Mouse (Mus musculus) kidney, embryonic 14.5 days (tissue): ENCODE data around the gene Ano6. TPM values are rescaled to one million over a fixed set of nuclear protein-coding genes. Genes with fewer than 3 reads are reported as not detected.

Source experiments
- ATAC-seq: fragments of 200-750 bp; cut with Nextera tagmentation; 2 replicates; pipeline ENCODE4 v1.8.0; 2017; ENCODE audit warnings: moderate number of reproducible peaks, mild to moderate bottlenecking, moderate TSS enrichment, moderate library complexity; ENCODE audit not compliant: low FRiP score, low TSS enrichment
- H3K27ac ChIP-seq: fragments of 300-500 bp; sonication (generic); 2 replicates; pipeline ENCODE4 v1.5.1; 2014; ENCODE audit warnings: low read depth, mild to moderate bottlenecking, low read length, moderate library complexity, mixed read lengths
- H3K27me3 ChIP-seq: fragments of 300-500 bp; sonication (generic); 2 replicates; pipeline ENCODE4 v1.6.1; 2014; ENCODE audit warnings: mild to moderate bottlenecking, low read length; ENCODE audit not compliant: control insufficient read depth, insufficient read depth
- H3K36me3 ChIP-seq: fragments of 300-500 bp; sonication (generic); 2 replicates; pipeline ENCODE4 v1.6.1; 2014; ENCODE audit warnings: low read length, mixed read lengths; ENCODE audit not compliant: control insufficient read depth, insufficient read depth
- H3K4me1 ChIP-seq: fragments of 300-500 bp; sonication (generic); 2 replicates; pipeline ENCODE4 v1.6.1; 2014; ENCODE audit warnings: low read length, mixed read lengths; ENCODE audit not compliant: control insufficient read depth, insufficient read depth
- H3K4me2 ChIP-seq: fragments of 300-500 bp; sonication (generic); replicated peaks from 2 replicates; pipeline ENCODE4 v1.6.1; 2014; ENCODE audit warnings: low read depth, mild to moderate bottlenecking, low read length
- H3K4me3 ChIP-seq: fragments of 300-500 bp; sonication (generic); 2 replicates; pipeline ENCODE4 v1.5.1; 2014; ENCODE audit warnings: mild to moderate bottlenecking, low read length
- H3K9ac ChIP-seq: fragments of 300-500 bp; sonication (generic); 2 replicates; pipeline ENCODE4 v1.6.1; 2014; ENCODE audit warnings: low read depth, mild to moderate bottlenecking, low read length, moderate library complexity
- H3K9me3 ChIP-seq: fragments of 300-500 bp; sonication (generic); 2 replicates; pipeline ENCODE4 v1.6.1; 2016; ENCODE audit warnings: low read length; ENCODE audit not compliant: control insufficient read depth
- WGBS: fragments of 180-500 bp; shearing (Covaris S2); extraction: QIAGEN DNeasy Blood & Tissue Kit; methylation state at CpG from one replicate; pipeline ENCODE4 v1.1.7; 2014; 5-methylcytosine and 5-hydroxymethylcytosine counted together
- polyA plus RNA-seq: library from polyadenylated mRNA; unstranded; fragments of >200 nt; fragmentation: Nextera tagmentation; extraction: Ambion mirVana; gene quantifications from 2 replicates; pipeline ENCODE4 v1.2.1, GENCODE M21; 2014

Gene Ano6
- polyA plus RNA-seq, 1 experiment from 2014 or later, result 54.3 TPM

DNA sequence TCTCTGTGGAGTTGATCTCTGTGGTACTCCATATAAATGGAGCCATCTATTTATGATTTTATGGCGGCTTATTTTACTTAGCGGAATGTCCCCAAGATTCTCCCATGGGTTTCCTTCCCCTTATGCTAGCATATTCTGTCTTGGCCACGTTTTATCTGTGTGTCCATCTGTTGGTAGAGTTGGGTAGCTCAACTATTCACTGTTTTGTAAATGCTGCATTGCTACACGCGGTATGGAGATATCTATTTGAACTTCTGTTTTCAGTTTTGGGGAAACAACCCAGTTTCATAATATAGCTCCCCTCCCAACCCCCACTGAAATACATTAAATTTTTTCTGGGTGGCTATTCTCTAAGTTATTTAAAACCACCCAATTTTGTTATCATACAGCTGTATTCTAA is 59.9 kb downstream of the Ano6 start:
- no peak overlapping the region for H3K4me2 ChIP-seq
- H3K36me3 ChIP-seq, result no peaks in the 10 kb centered on the region
- H3K4me1 ChIP-seq, result peaks cover 21% of the 10 kb centered on the region
- H3K27ac ChIP-seq, result no peak overlapping the region
- no peaks in the 10 kb centered on the region for H3K27me3 ChIP-seq
- WGBS, result 93% methylated on average over 5 of the region's 5 CpGs
- ATAC-seq, result no peak
- 0 out of 2 replicates have a peak, but pooled peaks cover 3% of the 10 kb centered on the region for H3K9me3 ChIP-seq
- no peak overlapping the region for H3K9ac ChIP-seq
- H3K4me3 ChIP-seq, result no peak overlapping the region

DNA sequence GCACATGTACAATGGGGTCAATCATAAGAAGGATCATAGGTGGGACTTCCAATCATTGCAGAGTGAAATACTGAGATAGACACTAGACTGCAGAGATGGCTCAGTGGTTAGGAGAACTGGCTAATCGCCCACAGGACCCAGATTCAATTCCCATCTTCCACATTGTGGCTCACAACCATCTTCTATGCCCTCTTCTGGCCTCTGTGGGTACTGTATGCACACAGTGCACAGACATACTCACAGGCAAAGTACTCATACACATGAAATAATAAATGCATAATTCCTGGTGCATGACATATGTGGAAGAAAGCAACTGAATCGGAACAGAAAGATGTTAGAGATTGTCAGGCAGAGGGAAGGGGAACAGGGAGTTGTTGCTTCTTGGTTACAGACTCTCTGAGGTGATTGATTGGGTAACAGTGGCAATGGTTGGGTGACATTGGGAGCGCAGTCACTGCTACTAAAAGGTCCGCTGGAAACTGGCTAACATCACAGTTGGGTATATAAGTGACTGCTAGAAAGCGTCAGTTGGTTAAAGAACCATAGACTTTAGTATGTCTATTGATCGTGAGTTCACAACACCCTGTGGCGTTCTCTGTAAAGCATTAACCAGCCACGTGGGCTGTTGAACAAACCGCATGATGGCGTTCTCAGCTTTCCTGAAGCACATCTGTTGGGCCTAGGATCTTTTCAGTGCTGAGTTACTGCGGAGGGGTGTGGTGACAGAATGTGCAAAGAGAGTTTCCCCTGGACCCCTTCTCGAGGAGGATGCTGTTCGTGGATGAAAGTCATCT is 64.6 kb downstream of the Ano6 start:
- Histone ChIP-seq H3K4me3 (no peak overlapping the region), H3K9ac (no peak overlapping the region), H3K4me1 (0 out of 2 replicates have a peak, but pooled peaks cover 14% of the 10 kb centered on the region), H3K27ac (no peak overlapping the region), H3K4me2 (no peak overlapping the region), H3K9me3 (0 out of 2 replicates have a peak, but pooled peaks cover 3% of the 10 kb centered on the region), H3K27me3 (no peaks in the 10 kb centered on the region), H3K36me3 (no peaks in the 10 kb centered on the region)
- ATAC-seq, result 0 out of 2 replicates have a peak, but pooled peaks have one; percentile 12
- 78% methylated on average over 13 of the region's 13 CpGs for WGBS

DNA sequence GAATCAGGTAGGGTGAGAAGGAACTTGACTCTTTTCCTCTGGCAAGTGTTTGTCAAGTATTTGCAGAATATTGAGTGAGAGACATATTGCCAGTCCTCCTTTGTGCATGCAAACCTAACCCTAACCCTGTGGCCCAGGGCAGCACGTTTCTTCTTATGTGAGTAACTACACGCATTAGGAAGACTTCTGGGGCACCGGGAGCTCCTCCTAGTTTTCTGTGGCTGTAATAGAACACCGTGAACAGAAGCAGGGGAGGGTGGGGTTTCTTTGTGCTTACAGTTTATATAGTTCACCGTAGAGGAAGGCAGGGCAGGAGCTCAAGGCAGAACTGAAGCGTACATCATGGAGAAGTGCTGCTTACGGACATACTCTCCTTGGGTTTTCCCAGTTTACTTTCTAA is 65.3 kb downstream of the Ano6 start:
- H3K27ac ChIP-seq, result no peak overlapping the region; the same call in 1 of the 2 replicates
- no peak for ATAC-seq
- no peak overlapping the region for H3K4me3 ChIP-seq
- no peak overlapping the region for H3K4me2 ChIP-seq
- H3K27me3 ChIP-seq, result no peaks in the 10 kb centered on the region
- H3K9me3 ChIP-seq, result 0 out of 2 replicates have a peak, but pooled peaks cover 3% of the 10 kb centered on the region
- no peak overlapping the region for H3K9ac ChIP-seq
- H3K36me3 ChIP-seq, result no peaks in the 10 kb centered on the region
- 0 out of 2 replicates have a peak, but pooled peaks cover 14% of the 10 kb centered on the region for H3K4me1 ChIP-seq
- 27% methylated on average over 7 of the region's 7 CpGs for WGBS

DNA sequence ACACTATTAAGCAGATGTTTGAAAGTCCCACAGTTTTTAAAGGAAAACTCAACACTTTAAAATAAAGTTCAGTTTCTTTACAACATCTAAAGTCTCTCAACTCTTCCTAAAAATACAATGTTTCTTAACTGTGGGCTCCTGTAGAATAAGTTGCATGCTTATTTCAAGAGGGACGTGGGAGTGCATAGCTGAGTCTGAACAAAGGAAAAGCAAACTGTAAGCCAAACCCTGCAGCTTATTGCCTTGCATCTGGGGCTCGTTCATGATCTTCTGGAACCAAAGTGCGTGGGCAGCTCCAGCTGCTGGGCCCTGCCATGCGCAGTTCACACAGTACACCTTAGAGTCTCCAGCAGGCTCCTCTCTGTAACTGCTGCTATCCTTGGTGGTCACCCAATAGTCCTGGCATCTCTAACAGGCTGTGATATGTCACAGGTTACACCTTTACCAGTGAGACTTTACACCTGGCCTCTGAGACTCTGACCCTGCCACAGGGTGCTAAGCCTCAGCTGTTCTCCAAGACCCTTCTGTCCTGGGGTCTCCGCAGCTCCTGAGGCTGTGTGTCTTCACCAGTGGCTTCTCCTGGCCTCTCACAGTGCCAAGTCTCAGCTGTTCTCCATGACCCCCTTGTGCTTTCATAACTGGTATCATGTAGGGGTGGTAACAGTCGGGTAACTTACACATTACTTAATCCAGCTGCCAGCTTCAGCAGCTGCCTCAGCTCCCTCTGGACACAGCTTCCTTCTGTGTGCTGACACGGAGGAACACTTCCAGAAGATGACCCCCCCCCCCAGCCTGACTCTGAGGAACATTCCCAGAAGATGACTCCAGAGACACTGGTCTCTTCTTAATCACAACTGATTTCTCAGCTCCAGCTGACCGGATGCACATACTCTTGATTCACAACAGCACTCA is 66.3 kb downstream of the Ano6 start:
- peak; percentile 55; the same call in 1 of the 2 replicates for ATAC-seq
- Histone ChIP-seq H3K27me3 (no peaks in the 10 kb centered on the region), H3K9ac (no peak overlapping the region), H3K9me3 (0 out of 2 replicates have a peak, but pooled peaks cover 3% of the 10 kb centered on the region), H3K27ac (peak overlapping the region; percentile 37; the same call in 1 of the 2 replicates), H3K36me3 (no peaks in the 10 kb centered on the region), H3K4me2 (no peak overlapping the region), H3K4me3 (no peak overlapping the region), H3K4me1 (0 out of 2 replicates have a peak, but pooled peaks cover 14% of the 10 kb centered on the region)
- WGBS, result 54% methylated on average over 8 of the region's 8 CpGs

DNA sequence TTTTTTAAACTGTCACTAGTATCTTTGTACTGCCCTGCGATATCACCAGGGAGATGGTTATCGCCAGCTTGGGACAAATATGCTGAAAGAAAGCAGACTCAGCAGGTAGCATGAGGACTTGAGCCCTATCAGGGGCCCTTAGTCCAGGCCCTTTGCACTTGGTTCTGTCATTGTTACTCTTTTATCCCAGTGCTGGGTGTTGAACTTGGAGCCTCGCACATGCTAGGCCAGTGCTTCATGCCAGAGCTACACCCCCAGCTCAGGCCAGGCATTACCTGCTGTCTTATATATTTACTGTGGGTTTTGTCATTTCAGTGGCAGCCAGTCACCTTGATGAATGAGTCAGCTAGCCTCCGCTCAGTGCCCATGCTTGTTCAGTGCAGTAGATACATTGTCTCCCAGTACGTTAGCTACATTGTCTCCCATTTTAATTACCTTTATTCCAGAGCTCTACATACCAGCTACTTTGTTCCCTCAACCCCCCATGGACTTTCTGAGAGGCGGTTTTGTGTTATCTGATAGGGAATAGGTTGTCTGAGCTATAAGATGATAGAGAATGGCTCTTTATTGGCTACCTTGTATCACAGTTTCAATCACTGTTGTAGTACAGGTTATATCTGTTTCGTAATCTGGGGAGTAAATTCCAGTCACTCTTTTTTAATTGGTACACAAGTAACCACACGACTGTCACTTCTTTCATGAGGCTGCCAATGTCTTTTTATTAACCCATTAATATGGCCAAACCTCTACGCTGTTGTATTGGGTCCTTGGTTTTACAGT is 68.4 kb downstream of the Ano6 start:
- Histone ChIP-seq H3K27ac (no peak overlapping the region), H3K9ac (no peak overlapping the region), H3K36me3 (no peaks in the 10 kb centered on the region), H3K27me3 (no peaks in the 10 kb centered on the region), H3K9me3 (0 out of 2 replicates have a peak, but pooled peaks cover 3% of the 10 kb centered on the region), H3K4me1 (0 out of 2 replicates have a peak, but pooled peaks cover 14% of the 10 kb centered on the region), H3K4me2 (no peak overlapping the region), H3K4me3 (no peak overlapping the region)
- WGBS, result 85% methylated on average over 9 of the region's 9 CpGs
- no peak for ATAC-seq

DNA sequence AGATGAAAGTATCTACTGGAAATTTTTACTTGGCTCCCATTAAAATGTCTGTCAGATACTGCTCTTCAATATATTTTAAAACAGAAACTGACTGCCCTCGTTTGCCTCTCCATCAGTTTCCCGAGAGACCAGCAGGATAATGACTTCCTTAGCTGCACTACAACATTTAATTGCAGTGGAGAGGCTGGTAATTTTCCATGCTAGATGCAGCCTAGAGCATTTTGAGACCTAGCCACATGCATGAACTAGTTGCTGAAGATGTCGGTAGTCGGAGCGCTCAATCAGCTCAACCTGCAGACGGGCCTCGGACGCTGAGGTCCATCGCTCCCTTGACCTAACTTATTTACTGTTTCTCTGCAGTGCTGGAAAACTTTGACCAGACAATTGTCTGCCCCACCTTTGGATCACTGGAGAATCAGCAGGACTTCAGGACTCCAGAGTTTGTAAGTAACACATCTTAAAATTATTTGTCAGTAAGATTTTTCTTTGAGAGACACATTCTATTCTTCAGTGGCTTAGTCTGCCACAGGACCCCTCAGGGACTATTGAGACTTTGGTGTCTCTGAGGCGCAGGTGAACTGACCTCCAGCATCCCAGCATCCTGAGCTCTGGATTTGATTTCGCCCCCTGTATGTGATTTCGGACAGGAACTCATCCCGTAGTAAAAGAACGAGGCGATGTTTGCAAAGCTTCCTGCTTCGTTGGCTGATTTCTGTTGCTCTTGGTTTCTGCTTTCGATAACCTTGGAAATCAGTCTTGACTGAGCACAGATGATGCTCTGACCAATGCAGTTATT is 73.4 kb downstream of the Ano6 start:
- Histone ChIP-seq H3K4me3 (no peak overlapping the region), H3K4me1 (no peaks in the 10 kb centered on the region), H3K4me2 (no peak overlapping the region), H3K9me3 (no peaks in the 10 kb centered on the region), H3K36me3 (no peaks in the 10 kb centered on the region; the same call in 1 of the 2 replicates), H3K9ac (no peak overlapping the region), H3K27ac (no peak overlapping the region), H3K27me3 (no peaks in the 10 kb centered on the region)
- no peak for ATAC-seq
- 84% methylated on average over 17 of the region's 17 CpGs for WGBS

DNA sequence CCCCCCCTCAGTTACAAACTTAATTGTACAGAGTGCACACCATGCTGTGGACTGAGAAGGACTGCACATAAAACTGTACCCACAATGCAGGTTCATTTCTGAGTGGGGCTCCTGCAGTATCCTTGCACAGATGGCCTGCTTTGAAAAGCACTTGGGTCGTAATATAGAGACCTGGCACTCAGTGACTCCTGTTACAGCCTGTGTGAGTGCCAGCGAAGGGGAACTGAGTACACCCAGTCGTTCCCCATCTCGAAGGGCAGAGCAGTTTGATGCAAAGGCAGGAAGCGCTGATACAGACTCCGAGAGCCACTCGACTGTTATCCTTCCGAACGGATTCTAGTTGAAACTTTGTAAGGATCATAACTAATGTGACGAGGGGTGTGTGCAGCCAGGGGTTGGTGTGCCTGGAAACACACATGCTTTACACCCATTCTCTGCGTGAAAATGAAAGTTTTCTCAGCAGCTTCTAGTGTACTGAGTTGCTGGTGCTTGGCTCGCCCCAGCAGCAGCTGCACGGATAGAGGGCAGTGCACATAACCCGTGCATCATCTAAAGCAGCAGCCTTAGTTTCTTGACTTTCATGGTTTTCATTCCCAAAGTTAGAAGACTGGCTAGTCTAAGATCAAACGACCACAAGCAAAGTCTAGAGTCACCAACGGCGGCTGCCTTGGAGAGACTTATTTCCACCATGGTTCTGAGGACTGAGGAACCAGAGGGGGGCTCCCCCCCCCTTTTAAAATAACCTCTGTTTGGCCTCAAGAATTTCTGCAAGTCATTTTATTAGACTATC is 74.9 kb downstream of the Ano6 start:
- no peak overlapping the region for H3K4me3 ChIP-seq
- no peaks in the 10 kb centered on the region for H3K27me3 ChIP-seq
- no peak overlapping the region for H3K4me2 ChIP-seq
- no peak overlapping the region for H3K9ac ChIP-seq
- no peak for ATAC-seq
- WGBS, result 86% methylated on average over 17 of the region's 17 CpGs
- no peaks in the 10 kb centered on the region; the same call in 1 of the 2 replicates for H3K36me3 ChIP-seq
- no peaks in the 10 kb centered on the region for H3K4me1 ChIP-seq
- H3K9me3 ChIP-seq, result no peaks in the 10 kb centered on the region
- H3K27ac ChIP-seq, result no peak overlapping the region
